In the genomic region with DNA sequence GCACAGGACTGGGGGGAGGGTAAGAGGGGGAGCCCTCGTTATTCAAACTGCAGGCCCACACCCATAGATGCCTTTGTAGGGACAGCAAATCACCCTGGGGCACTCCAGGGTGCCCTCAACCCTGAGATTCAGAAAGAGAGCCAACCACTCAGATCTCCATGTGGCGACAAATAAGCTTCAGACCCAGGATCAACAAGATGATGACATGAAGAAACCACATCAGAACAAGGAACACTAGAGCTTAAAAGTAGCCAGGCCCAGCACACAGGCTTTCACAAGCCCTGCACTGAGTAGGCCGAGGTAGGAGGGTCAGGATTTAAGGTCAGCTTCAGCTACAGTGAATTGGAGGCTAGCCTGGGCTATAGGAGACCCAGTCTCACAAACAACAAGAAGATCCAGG, we compare ENCODE assay signal across 1 mouse cellular context.
TF ChIP-seq lines count a peak whose summit lies in the region.

No protein-coding gene starts in this region.

TF ChIP-seq in MEL, 35 proteins besides CTCF, POLR2A, EP300 and RAD21 (continued from another document):
- TF ChIP-seq MEF2A (IDR thresholded peaks at IDR 0.05; ENCODE audit: extremely low read depth, insufficient replicate concordance, low read depth, low read length, poor library complexity, severe bottlenecking) (no peak), ZKSCAN1 (IDR thresholded peaks at IDR 0.05; ENCODE audit: low read depth, low read length) (no peak), ETS1 (IDR thresholded peaks at IDR 0.05; ENCODE audit: low read depth, low read length) (no peak; the same call in 1 of the 2 replicates), GABPA (IDR thresholded peaks at IDR 0.05; ENCODE audit: low read depth, low read length) (no peak), SIN3A (IDR thresholded peaks at IDR 0.05; ENCODE audit: low read length) (no peak; the same call in 1 of the 2 replicates), MAFK (IDR thresholded peaks at IDR 0.05; ENCODE audit: borderline replicate concordance, low read depth, low read length) (peak; percentile 19; the same call in 1 of the 2 replicates), POLR2AphosphoS2 (IDR thresholded peaks at IDR 0.05; ENCODE audit: low read length) (no peak), ZC3H11A (IDR thresholded peaks at IDR 0.05; ENCODE audit: low read depth, low read length) (no peak), USF1 (IDR thresholded peaks at IDR 0.05; ENCODE audit: low read depth, low read length) (no peak), CHD2 (IDR thresholded peaks at IDR 0.05; ENCODE audit: low read length) (no peak), HCFC1 (IDR thresholded peaks at IDR 0.05; ENCODE audit: low read depth, low read length) (0 out of 2 replicates have a peak, but pooled peaks have one; percentile 18), ZMIZ1 (IDR thresholded peaks at IDR 0.05; ENCODE audit: low read depth, low read length) (no peak), MAZ (IDR thresholded peaks at IDR 0.05; ENCODE audit: low read depth, low read length) (no peak), TCF12 (IDR thresholded peaks at IDR 0.05; ENCODE audit: low read depth, low read length) (peak; percentile 26; the same call in 1 of the 2 replicates), NRF1 (IDR thresholded peaks at IDR 0.05; ENCODE audit: insufficient read depth, low read depth, low read length, poor library complexity, severe bottlenecking) (no peak), JUND (IDR thresholded peaks at IDR 0.05; ENCODE audit: low read depth, low read length) (no peak), POLR2AphosphoS5 (IDR thresholded peaks at IDR 0.05; ENCODE audit: borderline replicate concordance, low read depth, low read length) (no peak), E2F4 (IDR thresholded peaks at IDR 0.05; ENCODE audit: borderline replicate concordance, low read depth, low read length) (no peak), ZNF384 (IDR thresholded peaks at IDR 0.05; ENCODE audit: low read depth, low read length) (no peak), SMC3 (IDR thresholded peaks at IDR 0.05; ENCODE audit: low read depth, low read length) (no peak), TBP (IDR thresholded peaks at IDR 0.05; ENCODE audit: low read depth, low read length) (0 out of 2 replicates have a peak, but pooled peaks have one; percentile 13), RCOR1 (IDR thresholded peaks at IDR 0.05; ENCODE audit: low read depth, low read length) (peak; percentile 81), TAL1 (IDR thresholded peaks at IDR 0.05; ENCODE audit: low read length) (peak; percentile 61), NELFE (IDR thresholded peaks at IDR 0.05; ENCODE audit: low read depth, low read length) (peak; percentile 18; the same call in 1 of the 2 replicates)
